Comparison of ENCODE assay signal across 19 mouse cellular contexts in the genomic region with DNA sequence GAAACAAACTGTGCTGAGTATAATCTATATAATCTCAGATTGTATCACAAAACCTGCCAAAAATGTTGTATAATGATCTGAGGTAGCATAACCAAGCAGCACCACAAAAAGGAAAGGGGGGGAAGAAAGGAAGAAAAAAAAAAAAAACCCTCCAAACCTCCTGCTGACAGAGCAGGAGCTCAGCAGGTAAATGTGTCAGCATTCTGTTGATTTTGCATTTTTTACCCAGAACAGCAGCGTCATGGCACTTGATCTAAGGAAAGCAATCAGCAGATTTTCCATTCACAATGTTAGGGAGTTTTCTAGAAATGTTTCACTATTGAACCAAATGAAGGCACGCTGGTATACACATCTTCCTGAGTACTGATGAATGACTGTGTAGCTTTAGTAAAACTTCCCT. TPM values are rescaled to one million over a fixed set of nuclear protein-coding genes. Genes with fewer than 3 reads are reported as not detected.
A peak's percentile ranks its signal among the peaks of the same experiment; 100 is the strongest.
DNase-seq lines count a peak whose midpoint lies in the region; ATAC-seq and TF ChIP-seq lines count a peak whose summit lies in the region.
"Had no signal": no experiment of that assay in that cellular context is flagged by ENCODE, and none has a peak within 500 bp of the region (broad histone marks: within the 10 kb centered on the region; RNA-seq: fewer than 3 reads in every experiment).

No protein-coding gene starts in this region.

- peaks cover 3% of the 10 kb centered on the region; the same call in 1 of the 2 replicates for H3K36me3 ChIP-seq in thymus, adult 2 months (ENCODE audit: control insufficient read depth, insufficient read depth, low read length)
- no peaks in the 10 kb centered on the region for H3K36me3 ChIP-seq in stomach, embryonic 15.5 days
- peaks cover 4% of the 10 kb centered on the region; the same call in 1 of the 2 replicates for H3K36me3 ChIP-seq in hindbrain, embryonic 13.5 days

- no peak for TF ChIP-seq CTCF in thymus, adult 2 months (IDR thresholded peaks at IDR 0.05; ENCODE audit: borderline replicate concordance, control insufficient read depth, extremely low read depth, insufficient read depth, low read length, poor library complexity)

- no peak overlapping the region for H3K9ac ChIP-seq in stomach, embryonic 15.5 days
- no peak overlapping the region for H3K9ac ChIP-seq in hindbrain, embryonic 13.5 days
- H3K9ac ChIP-seq: forebrain, embryonic 13.5 days; forebrain, postnatal 0 days; heart, embryonic 12.5 days; hindbrain, embryonic 15.5 days had no signal

- TF ChIP-seq POLR2A in thymus, adult 2 months (IDR thresholded peaks at IDR 0.05; ENCODE audit: control insufficient read depth, extremely low read depth, insufficient read depth, low read length, poor library complexity): no peak

- WGBS in thymus, adult 2 months: 50% methylated on average over 2 of the region's 2 CpGs
- WGBS in stomach, embryonic 15.5 days: 78% methylated on average over 2 of the region's 2 CpGs
- 83% methylated on average over 2 of the region's 2 CpGs for WGBS in hindbrain, embryonic 13.5 days

- H3K4me1 ChIP-seq in thymus, adult 2 months (replicated peaks; ENCODE audit: control insufficient read depth, insufficient read depth, low read length): 0 out of 2 replicates have a peak, but pooled peaks cover 2% of the 10 kb centered on the region
- no peaks in the 10 kb centered on the region for H3K4me1 ChIP-seq in stomach, embryonic 15.5 days
- H3K4me1 ChIP-seq in hindbrain, embryonic 13.5 days (replicated peaks): 0 out of 2 replicates have a peak, but pooled peaks cover 4% of the 10 kb centered on the region
- H3K4me1 ChIP-seq: embryonic facial prominence, embryonic 10.5 days; forebrain, embryonic 13.5 days; hindbrain, embryonic 10.5 days; hindbrain, embryonic 15.5 days had no signal

- DNase-seq in thymus, postnatal 0 days (ENCODE audit: low spot score): peak; percentile 34
- DNase-seq in thymus, adult 2 months: no peak
- no peak for DNase-seq in left cerebral cortex, adult 9 months (ENCODE audit: low spot score in 2 of 2)
- DNase-seq: adrenal gland, adult 2 months; adrenal gland, postnatal 25 days; cerebellum, adult 18-20 months; cerebellum, adult 9-11 months; cerebellum, postnatal 36 days; forebrain, postnatal 0 days; gastrocnemius, postnatal 25 days had no signal

- no peak overlapping the region for H3K4me2 ChIP-seq in stomach, embryonic 15.5 days
- no peak overlapping the region for H3K4me2 ChIP-seq in hindbrain, embryonic 13.5 days
- H3K4me2 ChIP-seq: forebrain, embryonic 13.5 days; heart, embryonic 12.5 days; hindbrain, embryonic 15.5 days had no signal

- H3K27me3 ChIP-seq in thymus, adult 2 months (ENCODE audit: control insufficient read depth, insufficient read depth, low read length): no peaks in the 10 kb centered on the region
- no peaks in the 10 kb centered on the region for H3K27me3 ChIP-seq in stomach, embryonic 15.5 days (replicated peaks)
- no peaks in the 10 kb centered on the region for H3K27me3 ChIP-seq in hindbrain, embryonic 13.5 days
- H3K27me3 ChIP-seq: forebrain, embryonic 13.5 days; heart, embryonic 12.5 days; hindbrain, embryonic 15.5 days; Patski had no signal

- no peak overlapping the region for H3K4me3 ChIP-seq in thymus, adult 2 months (ENCODE audit: control insufficient read depth, insufficient read depth, low read length)
- no peak overlapping the region for H3K4me3 ChIP-seq in stomach, embryonic 15.5 days (replicated peaks)
- H3K4me3 ChIP-seq in hindbrain, embryonic 13.5 days: no peak overlapping the region
- H3K4me3 ChIP-seq: embryonic facial prominence, embryonic 10.5 days; forebrain, embryonic 13.5 days; heart, embryonic 12.5 days; hindbrain, embryonic 10.5 days; hindbrain, embryonic 15.5 days had no signal

- H3K9me3 ChIP-seq in stomach, embryonic 15.5 days: no peaks in the 10 kb centered on the region
- no peaks in the 10 kb centered on the region for H3K9me3 ChIP-seq in hindbrain, embryonic 13.5 days
- H3K9me3 ChIP-seq: forebrain, embryonic 13.5 days; hindbrain, embryonic 15.5 days had no signal

- H3K27ac ChIP-seq in thymus, adult 2 months (ENCODE audit: control insufficient read depth, insufficient read depth, low read length): no peak overlapping the region
- H3K27ac ChIP-seq in stomach, embryonic 15.5 days: 0 out of 2 replicates have a peak overlapping the region, but pooled peaks have one; percentile 69
- H3K27ac ChIP-seq in hindbrain, embryonic 13.5 days: no peak overlapping the region
- H3K27ac ChIP-seq: embryonic facial prominence, embryonic 10.5 days; forebrain, embryonic 13.5 days; hindbrain, embryonic 10.5 days; hindbrain, embryonic 15.5 days had no signal

- peak; percentile 57 for ATAC-seq in activated CD4-positive, CD25-positive, alpha-beta regulatory T cell, adult 4 months
- ATAC-seq in stomach, embryonic 15.5 days (ENCODE audit: insufficient read depth, low FRiP score, low read depth): no peak
- ATAC-seq in hindbrain, embryonic 13.5 days (ENCODE audit: low FRiP score): no peak
- ATAC-seq: forebrain, embryonic 13.5 days; forebrain, postnatal 0 days; Patski had no signal

RNA-seq across cellular contexts. Expression of gene Fryl, which starts 56.8 kb away (rescaled TPM):
- 46.9 and 63.2 TPM in 2 replicates for polyA plus RNA-seq in thymus, postnatal 0 days (2015; fragmentation: Nextera tagmentation; extraction: Ambion mirVana)
- polyA plus RNA-seq in thymus, adult 2 months (2012; rRNA removed): 107 and 147 TPM in 2 replicates
- 10 to 100 TPM; 90.0 to 92.4 TPM for polyA plus RNA-seq in activated CD4-positive, CD25-positive, alpha-beta regulatory T cell, adult 4 months (2017; shearing (Covaris generic))
- 33.4 TPM in 2 replicates for polyA plus RNA-seq in stomach, embryonic 15.5 days (2015; fragmentation: Nextera tagmentation; extraction: Ambion mirVana)
- 45.5 and 47.7 TPM in 2 replicates for polyA plus RNA-seq in hindbrain, embryonic 13.5 days (2015; fragmentation: Nextera tagmentation; extraction: Ambion mirVana)
